ENCODE assay signal across 9 mouse cellular contexts in the genomic region with DNA sequence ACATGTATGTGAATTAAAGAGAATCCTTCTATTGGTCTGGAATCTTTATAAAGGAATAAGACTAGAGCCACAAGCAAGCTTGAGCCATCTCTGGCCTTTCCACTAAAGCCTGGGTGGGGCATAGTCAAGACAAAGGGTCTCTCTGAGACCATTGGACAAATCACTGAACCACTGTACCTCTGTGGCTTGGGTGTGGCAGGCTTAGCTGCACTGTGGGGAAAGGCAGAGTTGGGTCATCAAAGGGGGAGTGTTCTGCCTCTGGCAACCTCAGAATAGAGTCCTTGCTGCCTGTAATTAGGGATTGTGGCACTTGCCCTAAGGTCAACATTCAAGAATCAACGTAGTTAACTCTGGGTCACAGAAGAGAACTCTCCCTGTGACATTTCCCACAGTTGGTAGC. TPM values are rescaled to one million over a fixed set of nuclear protein-coding genes. Genes with fewer than 3 reads are reported as not detected.
DNase-seq lines count a peak whose midpoint lies in the region; ATAC-seq and TF ChIP-seq lines count a peak whose summit lies in the region.
"Had no signal": no experiment of that assay in that cellular context is flagged by ENCODE, and none has a peak within 500 bp of the region (broad histone marks: within the 10 kb centered on the region; RNA-seq: fewer than 3 reads in every experiment).

No protein-coding gene starts in this region.

- H3K4me3 ChIP-seq in limb, embryonic 14.5 days (replicated peaks; ENCODE audit: low read length): no peak overlapping the region
- H3K4me3 ChIP-seq in neural tube, embryonic 15.5 days (replicated peaks): no peak overlapping the region

- no peak for ATAC-seq in limb, embryonic 14.5 days (ENCODE audit: low FRiP score, low read depth)
- ATAC-seq in neural tube, embryonic 15.5 days (ENCODE audit: low FRiP score): no peak
- ATAC-seq in megakaryocyte-erythroid progenitor cell, adult 5-6 weeks (replicated peaks; ENCODE audit: low FRiP score, low TSS enrichment, poor library complexity, severe bottlenecking): no peak

- no peaks in the 10 kb centered on the region for H3K9me3 ChIP-seq in limb, embryonic 14.5 days (ENCODE audit: control insufficient read depth, low read length)
- no peaks in the 10 kb centered on the region for H3K9me3 ChIP-seq in neural tube, embryonic 15.5 days (replicated peaks)

- H3K9ac ChIP-seq in limb, embryonic 14.5 days (ENCODE audit: low read depth, low read length, severe bottlenecking): no peak overlapping the region
- no peak overlapping the region for H3K9ac ChIP-seq in neural tube, embryonic 15.5 days (replicated peaks)

- TF ChIP-seq POLR2A in limb, embryonic 14.5 days (IDR thresholded peaks at IDR 0.05; ENCODE audit: borderline replicate concordance, extremely low read depth, insufficient read depth, insufficient read length): no peak

- H3K27ac ChIP-seq in limb, embryonic 14.5 days (replicated peaks; ENCODE audit: low read depth, low read length): peak overlapping the region; percentile 79
- H3K27ac ChIP-seq in neural tube, embryonic 15.5 days (replicated peaks): no peak overlapping the region

- H3K36me3 ChIP-seq in limb, embryonic 14.5 days (ENCODE audit: control insufficient read depth, insufficient read depth, low read length): no peaks in the 10 kb centered on the region
- H3K36me3 ChIP-seq in neural tube, embryonic 15.5 days: no peaks in the 10 kb centered on the region

- 15% methylated on average over 1 of the region's 1 CpGs for WGBS in limb, embryonic 14.5 days
- WGBS in neural tube, embryonic 15.5 days: 14% methylated on average over 1 of the region's 1 CpGs

- peak; percentile 49 for DNase-seq in adrenal gland, adult 2 months
- no peak for DNase-seq in adrenal gland, postnatal 4 days (ENCODE audit: low spot score in 2 of 2)
- DNase-seq in lung, postnatal 10 days: peak; percentile 11
- DNase-seq in lung, postnatal 4 days: no peak
- no peak for DNase-seq in limb, embryonic 14.5 days (ENCODE audit: low spot score)
- DNase-seq in ovary, adult 18-20 months (ENCODE audit: low spot score): no peak
- DNase-seq: kidney, adult 18-20 months had no signal

- no peak overlapping the region; the same call in 1 of the 2 replicates for H3K4me2 ChIP-seq in limb, embryonic 14.5 days (replicated peaks; ENCODE audit: low read depth, low read length, severe bottlenecking)
- peak overlapping the region; percentile 71; the same call in 1 of the 2 replicates for H3K4me2 ChIP-seq in neural tube, embryonic 15.5 days

- H3K4me1 ChIP-seq in limb, embryonic 14.5 days (ENCODE audit: control insufficient read depth, insufficient read depth, low read length): peaks cover 21% of the 10 kb centered on the region
- peaks cover 18% of the 10 kb centered on the region for H3K4me1 ChIP-seq in neural tube, embryonic 15.5 days

- no peaks in the 10 kb centered on the region for H3K27me3 ChIP-seq in limb, embryonic 14.5 days (ENCODE audit: control insufficient read depth, insufficient read depth, low read length)
- H3K27me3 ChIP-seq in neural tube, embryonic 15.5 days (replicated peaks): no peaks in the 10 kb centered on the region

RNA-seq across cellular contexts. Expression of gene Scd1, which starts 18.2 kb away (rescaled TPM):
- total RNA-seq in adrenal gland, adult 2 months (2021): 1,000 to 10,000 TPM; 1,012 to 3,370 TPM
- 10,217 and 11,584 TPM in 2 replicates for polyA plus RNA-seq in adrenal gland, adult 2 months (2012; rRNA removed)
- 100 to 1,000 TPM; 121 to 159 TPM for total RNA-seq in adrenal gland, postnatal 4 days (2021)
- polyA plus RNA-seq in limb, embryonic 14.5 days (2012; rRNA removed): 19.5 and 27.7 TPM in 2 replicates
- polyA plus RNA-seq in limb, embryonic 14.5 days (2014; fragmentation: Nextera tagmentation; extraction: Ambion mirVana): 6.8 and 7.4 TPM in 2 replicates
- polyA plus RNA-seq in neural tube, embryonic 15.5 days (2015; fragmentation: Nextera tagmentation; extraction: Ambion mirVana): 7.5 and 8.5 TPM in 2 replicates
- 14.0 and 16.2 TPM in 2 replicates for total RNA-seq in megakaryocyte-erythroid progenitor cell, adult 5-6 weeks (2014; fragmentation: Nextera tagmentation)
- 4.3 and 18.8 TPM in 2 replicates for total RNA-seq in megakaryocyte-erythroid progenitor cell, adult 5-6 weeks (2017)

RNA-seq across cellular contexts. Expression of gene Scd4, which starts 56.6 kb away (rescaled TPM):
- total RNA-seq in adrenal gland, adult 2 months (2021): 1 to 10 TPM; 5.4 to 9.3 TPM
- 0.19 and 0.29 TPM in 2 replicates for polyA plus RNA-seq in adrenal gland, adult 2 months (2012; rRNA removed)
- total RNA-seq in adrenal gland, postnatal 4 days (2021): 1 to 10 TPM; 2.0 to 2.2 TPM
- 0.76 and 0.80 TPM in 2 replicates for polyA plus RNA-seq in limb, embryonic 14.5 days (2012; rRNA removed)
- polyA plus RNA-seq in limb, embryonic 14.5 days (2014; fragmentation: Nextera tagmentation; extraction: Ambion mirVana): 0.12 and 0.35 TPM in 2 replicates
- polyA plus RNA-seq in neural tube, embryonic 15.5 days (2015; fragmentation: Nextera tagmentation; extraction: Ambion mirVana): 0.09 and 0.15 TPM in 2 replicates
- total RNA-seq in megakaryocyte-erythroid progenitor cell, adult 5-6 weeks (2014; fragmentation: Nextera tagmentation): 0.69 and 2.1 TPM in 2 replicates
- total RNA-seq in megakaryocyte-erythroid progenitor cell, adult 5-6 weeks (2017): 0.38 TPM in 1 of 2 replicates, not detected in the other

Comparison
In these comparisons a context has a peak if more than half of its experiments do, and no peak if none do; other contexts are left out.
1. DNase-seq: peak in adrenal gland, adult 2 months (single experiment) and lung, postnatal 10 days (single experiment); none in adrenal gland, postnatal 4 days (0 of 2), lung, postnatal 4 days (0 of 2), limb, embryonic 14.5 days (single experiment) and ovary, adult 18-20 months (single experiment).
2. RNA of gene Scd1, which starts 18.2 kb away (total RNA-seq): 1,012 to 3,370 TPM in adrenal gland, adult 2 months; 121 to 159 TPM in adrenal gland, postnatal 4 days and 4.3 to 18.8 TPM in megakaryocyte-erythroid progenitor cell, adult 5-6 weeks; every median in the first group is over 4 times any median in the second.